Mouse (Mus musculus) stomach, postnatal 0 days (tissue): ENCODE measurements around the gene Cnn3. TPM values are rescaled to one million over a fixed set of nuclear protein-coding genes. Genes with fewer than 3 reads are reported as not detected.

ENCODE experiments used
- ATAC-seq: fragments of 200-750 bp; cut with Nextera tagmentation; 2 replicates; pipeline ENCODE4 v1.8.0; 2017; ENCODE audit not compliant: low FRiP score, low TSS enrichment
- DNase-seq: peaks from one replicate; pipeline ENCODE4 v3.0.0-alpha.2; 2016; ENCODE audit warnings: low spot score
- H3K27ac ChIP-seq: fragments of 300-500 bp; sonication (generic); replicated peaks from 2 replicates; pipeline ENCODE4 v1.5.1; 2014; ENCODE audit warnings: mild to moderate bottlenecking, control low read depth
- H3K27me3 ChIP-seq: fragments of 300-500 bp; sonication (generic); 2 replicates; pipeline ENCODE4 v1.6.1; 2014; ENCODE audit warnings: low read length; ENCODE audit not compliant: control insufficient read depth, insufficient read depth
- H3K36me3 ChIP-seq: fragments of 300-500 bp; sonication (generic); 2 replicates; pipeline ENCODE4 v1.6.1; 2014; ENCODE audit warnings: low read length, mixed read lengths; ENCODE audit not compliant: control insufficient read depth, insufficient read depth
- H3K4me1 ChIP-seq: fragments of 300-500 bp; sonication (generic); replicated peaks from 2 replicates; pipeline ENCODE4 v1.6.1; 2014; ENCODE audit warnings: antibody characterized with exemption; ENCODE audit not compliant: control insufficient read depth, insufficient read depth
- H3K4me2 ChIP-seq: fragments of 300-500 bp; sonication (generic); replicated peaks from 2 replicates; pipeline ENCODE4 v1.6.1; 2014; ENCODE audit warnings: low read depth, mild to moderate bottlenecking, control low read depth, moderate library complexity
- H3K4me3 ChIP-seq: fragments of 300-500 bp; sonication (generic); 2 replicates; pipeline ENCODE4 v1.5.1; 2014; ENCODE audit warnings: low read depth, low read length, control low read depth
- H3K9ac ChIP-seq: fragments of 300-500 bp; sonication (generic); 2 replicates; pipeline ENCODE4 v1.6.1; 2014; ENCODE audit warnings: mild to moderate bottlenecking, low read length, control low read depth, mixed read lengths
- H3K9me3 ChIP-seq: fragments of 300-500 bp; sonication (generic); 2 replicates; pipeline ENCODE4 v1.6.1; 2016; ENCODE audit warnings: low read length; ENCODE audit not compliant: control insufficient read depth
- CTCF ChIP-seq: IDR thresholded peaks from 2 replicates; pipeline ENCODE4 v1.5.1; 2016; ENCODE audit warnings: antibody characterized with exemption, low read depth, mild to moderate bottlenecking, moderate library complexity
- EP300 ChIP-seq: optimal IDR thresholded peaks from 2 replicates; pipeline ENCODE3; 2016; ENCODE audit warnings: antibody characterized with exemption
- WGBS: fragments of 180-500 bp; shearing (Covaris S2); extraction: QIAGEN DNeasy Blood & Tissue Kit; methylation state at CpG from one replicate; pipeline ENCODE4 v1.1.7; 2014; 5-methylcytosine and 5-hydroxymethylcytosine counted together
- polyA plus RNA-seq: library from polyadenylated mRNA; unstranded; fragments of >200 nt; fragmentation: Nextera tagmentation; extraction: Ambion mirVana; gene quantifications from 2 replicates; pipeline ENCODE4 v1.2.1, GENCODE M21; 2015

Cnn3 gene
- polyA plus RNA-seq, 1 experiment from 2014 or later: 301 TPM

GRCm38 (mm10) chr3:121439623-121440161 lies 13.4 kb downstream of the Cnn3 start:
- no peaks in the 10 kb centered on the region for H3K27me3 ChIP-seq
- H3K36me3 ChIP-seq: no peaks in the 10 kb centered on the region
- WGBS: 51% methylated on average over 11 of the region's 11 CpGs
- peaks cover 16% of the 10 kb centered on the region; the same call in 1 of the 2 replicates for H3K4me1 ChIP-seq
- peak; percentile 56 for DNase-seq
- H3K9me3 ChIP-seq: no peaks in the 10 kb centered on the region
- no peak overlapping the region; the same call in 1 of the 2 replicates for H3K27ac ChIP-seq
- no peak overlapping the region for H3K4me2 ChIP-seq
- no peak for TF ChIP-seq EP300
- no peak for TF ChIP-seq CTCF
- peak; percentile 77 for ATAC-seq
- no peak overlapping the region for H3K9ac ChIP-seq
- H3K4me3 ChIP-seq: no peak overlapping the region

GRCm38 (mm10) chr3:121441504-121441903 lies 15.2 kb downstream of the Cnn3 start:
- Histone ChIP-seq H3K4me3 (no peak overlapping the region), H3K4me2 (no peak overlapping the region), H3K36me3 (no peaks in the 10 kb centered on the region), H3K4me1 (peaks cover 18% of the 10 kb centered on the region; the same call in 1 of the 2 replicates), H3K9ac (no peak overlapping the region), H3K27ac (no peak overlapping the region), H3K27me3 (no peaks in the 10 kb centered on the region), H3K9me3 (no peaks in the 10 kb centered on the region)
- 90% methylated on average over 12 of the region's 12 CpGs for WGBS
- TF ChIP-seq EP300 (no peak), CTCF (no peak)
- ATAC-seq: no peak
- DNase-seq: no peak

GRCm38 (mm10) chr3:121442288-121442687 lies 16.0 kb downstream of the Cnn3 start:
- TF ChIP-seq EP300: no peak
- no peak for TF ChIP-seq CTCF
- peaks cover 18% of the 10 kb centered on the region; the same call in 1 of the 2 replicates for H3K4me1 ChIP-seq
- H3K9me3 ChIP-seq: no peaks in the 10 kb centered on the region
- H3K4me2 ChIP-seq: no peak overlapping the region
- H3K27ac ChIP-seq: no peak overlapping the region
- H3K9ac ChIP-seq: no peak overlapping the region
- H3K36me3 ChIP-seq: no peaks in the 10 kb centered on the region
- 75% methylated on average over 5 of the region's 5 CpGs for WGBS
- ATAC-seq (no peak), DNase-seq (no peak)
- no peak overlapping the region for H3K4me3 ChIP-seq
- no peaks in the 10 kb centered on the region for H3K27me3 ChIP-seq

- Histone ChIP-seq H3K9ac (no peak overlapping the region), H3K4me1 (peaks cover 20% of the 10 kb centered on the region; the same call in 1 of the 2 replicates), H3K4me2 (no peak overlapping the region), H3K4me3 (no peak overlapping the region), H3K9me3 (no peaks in the 10 kb centered on the region), H3K36me3 (no peaks in the 10 kb centered on the region), H3K27me3 (no peaks in the 10 kb centered on the region), H3K27ac (no peak overlapping the region)
- DNase-seq (no peak), ATAC-seq (no peak)
- whole genome bisulfite sequencing: 66% methylated on average over 4 of the region's 4 CpGs
- no peak for TF ChIP-seq CTCF
- no peak for TF ChIP-seq EP300
These were observed 17.6 kb downstream of the Cnn3 start for GRCm38 (mm10) chr3:121443861-121444271.

- TF ChIP-seq CTCF: no peak
- TF ChIP-seq EP300: no peak
- ATAC-seq: no peak
- peaks cover 16% of the 10 kb centered on the region; the same call in 1 of the 2 replicates for H3K4me1 ChIP-seq
- no peaks in the 10 kb centered on the region for H3K27me3 ChIP-seq
- H3K9me3 ChIP-seq: no peaks in the 10 kb centered on the region
- H3K4me3 ChIP-seq: no peak overlapping the region
- DNase-seq: no peak
- no peak overlapping the region for H3K27ac ChIP-seq
- WGBS: 97% methylated on average over 6 of the region's 6 CpGs
- H3K9ac ChIP-seq: no peak overlapping the region
- H3K4me2 ChIP-seq: no peak overlapping the region
- no peaks in the 10 kb centered on the region for H3K36me3 ChIP-seq
These were observed 18.1 kb downstream of the Cnn3 start for GRCm38 (mm10) chr3:121444414-121444813.

GRCm38 (mm10) chr3:121446454-121446853 lies 20.2 kb downstream of the Cnn3 start:
- Histone ChIP-seq H3K4me3 (no peak overlapping the region), H3K4me1 (0 out of 2 replicates have a peak, but pooled peaks cover 5% of the 10 kb centered on the region), H3K36me3 (no peaks in the 10 kb centered on the region), H3K9ac (no peak overlapping the region), H3K27ac (peak overlapping the region; percentile 53; the same call in 1 of the 2 replicates), H3K4me2 (no peak overlapping the region), H3K27me3 (no peaks in the 10 kb centered on the region), H3K9me3 (no peaks in the 10 kb centered on the region)
- peak; percentile 81 for ATAC-seq
- no peak for TF ChIP-seq CTCF
- TF ChIP-seq EP300: no peak
- DNase-seq: peak; percentile 67
- WGBS: 35% methylated on average over 8 of the region's 8 CpGs
